Mouse (Mus musculus): ENCODE measurements around the gene Pcdh11x. TPM values are rescaled to one million over a fixed set of nuclear protein-coding genes. Genes with fewer than 3 reads are reported as not detected.

Gene Pcdh11x
- 0.90 and 1.1 TPM in 2 replicates for polyA plus RNA-seq (2015; fragmentation: Nextera tagmentation; extraction: Ambion mirVana)

DNA sequence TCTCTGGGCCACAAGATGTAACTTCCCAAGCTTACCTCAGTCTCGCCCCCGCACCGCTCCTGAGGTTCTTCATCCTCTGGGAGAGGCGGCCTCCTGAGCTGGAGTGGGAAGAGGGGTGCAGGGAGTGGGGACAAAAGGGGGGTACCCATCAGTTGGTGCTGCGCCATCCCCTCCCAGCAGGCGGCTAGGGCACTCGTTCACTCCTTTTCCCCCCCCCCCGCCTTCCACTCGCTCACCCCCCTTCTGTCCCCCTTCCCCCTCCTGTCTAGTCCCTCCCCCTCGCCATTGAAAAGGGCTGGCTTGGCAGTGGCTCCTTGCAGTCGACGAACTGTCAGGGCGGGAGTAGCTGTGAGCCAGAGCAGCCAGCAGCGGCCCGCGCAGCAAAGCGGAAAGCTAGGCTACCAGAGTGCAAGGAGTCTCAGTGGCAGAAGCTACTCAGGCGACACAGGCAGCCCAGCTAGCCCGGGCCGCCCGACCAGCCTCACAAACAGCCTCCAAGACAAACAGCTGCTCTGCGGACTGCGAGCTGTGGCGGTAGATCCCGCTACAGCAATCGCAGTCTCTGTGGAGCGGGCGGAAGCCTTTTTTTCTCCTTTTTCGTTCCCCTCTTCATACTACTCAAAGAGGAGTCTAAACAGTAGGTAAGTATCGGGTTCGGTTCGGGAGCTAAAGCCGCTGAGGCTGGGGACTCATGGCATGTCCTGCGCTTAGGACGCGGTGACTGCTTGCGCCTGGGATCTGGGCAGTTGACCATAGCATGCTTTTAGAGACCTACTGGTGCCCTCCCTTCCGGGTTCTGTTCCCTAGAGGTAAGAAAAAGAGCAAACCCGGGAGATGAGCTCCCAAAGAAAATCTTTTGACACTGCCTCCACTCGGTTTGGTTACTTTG, at the start of gene Pcdh11x:
Pcdh11x (plus strand) TSS at position 249 of the 889 bp plus-strand sequence.

DNA sequence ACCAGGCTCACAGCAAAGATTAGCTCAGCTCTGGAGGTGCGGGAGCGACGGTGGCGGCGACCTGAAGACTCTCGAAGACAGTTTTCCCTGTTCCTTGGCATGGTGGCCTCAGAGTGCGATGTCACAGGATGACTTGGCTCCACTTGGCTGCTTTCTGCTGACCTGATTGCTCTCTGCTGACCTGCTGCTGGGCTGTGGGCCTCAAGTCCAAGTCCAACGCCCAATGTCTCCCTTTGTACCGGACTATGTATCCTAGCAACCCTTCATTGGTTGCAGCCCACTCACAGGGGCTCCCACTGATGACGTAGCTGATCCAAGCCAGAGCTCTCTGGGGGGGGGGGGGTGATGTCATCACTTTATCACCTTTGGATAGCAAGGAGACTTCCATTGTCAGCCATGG, 22.9 kb downstream of the Pcdh11x start, which contains the start of gene H2afb3:
H2afb3 (minus strand) TSS at position 101 of the 400 bp plus-strand sequence.

Other genes starting within 250 kb of the Pcdh11x start
- gene H2afb3, start 22.8 kb downstream of the Pcdh11x start, polyA plus RNA-seq (2015; fragmentation: Nextera tagmentation; extraction: Ambion mirVana), result not detected in 2 replicates

Data from adrenal gland, postnatal 0 days (tissue).